Mouse (Mus musculus) small intestine, adult 2 months (tissue): ENCODE measurements around the gene Fntb.

Experiments used
- CTCF ChIP-seq: fragments of 200-500 bp; IDR thresholded peaks from 2 replicates; pipeline ENCODE4 v1.5.1; 2012; ENCODE audit warnings: low read depth, mild to moderate bottlenecking, control low read depth, inconsistent platforms, low read length, moderate library complexity, mixed read lengths; ENCODE audit not compliant: insufficient replicate concordance, insufficient read length; ENCODE audit errors: extremely low read depth
- POLR2A ChIP-seq: fragments of 200-500 bp; IDR thresholded peaks from 2 replicates; pipeline ENCODE4 v1.6.1; 2012; ENCODE audit warnings: low read depth, mild to moderate bottlenecking, control low read depth, inconsistent platforms, low read length, moderate library complexity

DNA sequence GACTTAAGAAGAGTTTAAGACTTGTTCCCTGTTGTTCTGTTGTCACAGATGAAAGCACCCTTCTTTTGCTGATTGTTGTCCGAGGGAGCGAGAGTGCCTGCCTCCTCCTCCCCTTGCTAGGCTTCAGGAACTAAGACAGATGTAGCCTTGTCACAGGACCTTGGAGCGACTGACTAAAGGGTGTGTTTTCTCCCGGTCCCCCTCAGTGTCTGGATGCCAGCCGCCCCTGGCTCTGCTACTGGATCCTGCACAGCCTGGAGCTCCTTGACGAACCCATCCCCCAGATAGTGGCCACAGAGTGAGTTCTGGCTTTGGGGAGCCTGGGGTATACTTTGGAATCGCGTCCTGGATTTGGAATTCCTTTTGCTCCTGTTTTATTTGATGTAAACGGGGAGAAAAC is 109.4 kb downstream of the Fntb start:
- TF ChIP-seq POLR2A, result no peak
- no peak for TF ChIP-seq CTCF
